Mouse (Mus musculus) kidney, embryonic 14.5 days (tissue): Measurements from ENCODE around the gene C3. TPM values are rescaled to one million over a fixed set of nuclear protein-coding genes. Genes with fewer than 3 reads are reported as not detected.

Experiments used
- ATAC-seq: fragments of 200-750 bp; cut with Nextera tagmentation; 2 replicates; pipeline ENCODE4 v1.8.0; 2017; ENCODE audit warnings: moderate number of reproducible peaks, mild to moderate bottlenecking, moderate TSS enrichment, moderate library complexity; ENCODE audit not compliant: low FRiP score, low TSS enrichment
- H3K27ac ChIP-seq: fragments of 300-500 bp; sonication (generic); 2 replicates; pipeline ENCODE4 v1.5.1; 2014; ENCODE audit warnings: low read depth, mild to moderate bottlenecking, low read length, moderate library complexity, mixed read lengths
- H3K27me3 ChIP-seq: fragments of 300-500 bp; sonication (generic); 2 replicates; pipeline ENCODE4 v1.6.1; 2014; ENCODE audit warnings: mild to moderate bottlenecking, low read length; ENCODE audit not compliant: control insufficient read depth, insufficient read depth
- H3K36me3 ChIP-seq: fragments of 300-500 bp; sonication (generic); 2 replicates; pipeline ENCODE4 v1.6.1; 2014; ENCODE audit warnings: low read length, mixed read lengths; ENCODE audit not compliant: control insufficient read depth, insufficient read depth
- H3K4me1 ChIP-seq: fragments of 300-500 bp; sonication (generic); 2 replicates; pipeline ENCODE4 v1.6.1; 2014; ENCODE audit warnings: low read length, mixed read lengths; ENCODE audit not compliant: control insufficient read depth, insufficient read depth
- H3K4me2 ChIP-seq: fragments of 300-500 bp; sonication (generic); replicated peaks from 2 replicates; pipeline ENCODE4 v1.6.1; 2014; ENCODE audit warnings: low read depth, mild to moderate bottlenecking, low read length
- H3K4me3 ChIP-seq: fragments of 300-500 bp; sonication (generic); 2 replicates; pipeline ENCODE4 v1.5.1; 2014; ENCODE audit warnings: mild to moderate bottlenecking, low read length
- H3K9ac ChIP-seq: fragments of 300-500 bp; sonication (generic); 2 replicates; pipeline ENCODE4 v1.6.1; 2014; ENCODE audit warnings: low read depth, mild to moderate bottlenecking, low read length, moderate library complexity
- H3K9me3 ChIP-seq: fragments of 300-500 bp; sonication (generic); 2 replicates; pipeline ENCODE4 v1.6.1; 2016; ENCODE audit warnings: low read length; ENCODE audit not compliant: control insufficient read depth
- WGBS: fragments of 180-500 bp; shearing (Covaris S2); extraction: QIAGEN DNeasy Blood & Tissue Kit; methylation state at CpG from one replicate; pipeline ENCODE4 v1.1.7; 2014; 5-methylcytosine and 5-hydroxymethylcytosine counted together
- polyA plus RNA-seq: library from polyadenylated mRNA; unstranded; fragments of >200 nt; fragmentation: Nextera tagmentation; extraction: Ambion mirVana; gene quantifications from 2 replicates; pipeline ENCODE4 v1.2.1, GENCODE M21; 2014

The C3 gene
- polyA plus RNA-seq, 1 experiment from 2014 or later: 1.2 TPM

DNA sequence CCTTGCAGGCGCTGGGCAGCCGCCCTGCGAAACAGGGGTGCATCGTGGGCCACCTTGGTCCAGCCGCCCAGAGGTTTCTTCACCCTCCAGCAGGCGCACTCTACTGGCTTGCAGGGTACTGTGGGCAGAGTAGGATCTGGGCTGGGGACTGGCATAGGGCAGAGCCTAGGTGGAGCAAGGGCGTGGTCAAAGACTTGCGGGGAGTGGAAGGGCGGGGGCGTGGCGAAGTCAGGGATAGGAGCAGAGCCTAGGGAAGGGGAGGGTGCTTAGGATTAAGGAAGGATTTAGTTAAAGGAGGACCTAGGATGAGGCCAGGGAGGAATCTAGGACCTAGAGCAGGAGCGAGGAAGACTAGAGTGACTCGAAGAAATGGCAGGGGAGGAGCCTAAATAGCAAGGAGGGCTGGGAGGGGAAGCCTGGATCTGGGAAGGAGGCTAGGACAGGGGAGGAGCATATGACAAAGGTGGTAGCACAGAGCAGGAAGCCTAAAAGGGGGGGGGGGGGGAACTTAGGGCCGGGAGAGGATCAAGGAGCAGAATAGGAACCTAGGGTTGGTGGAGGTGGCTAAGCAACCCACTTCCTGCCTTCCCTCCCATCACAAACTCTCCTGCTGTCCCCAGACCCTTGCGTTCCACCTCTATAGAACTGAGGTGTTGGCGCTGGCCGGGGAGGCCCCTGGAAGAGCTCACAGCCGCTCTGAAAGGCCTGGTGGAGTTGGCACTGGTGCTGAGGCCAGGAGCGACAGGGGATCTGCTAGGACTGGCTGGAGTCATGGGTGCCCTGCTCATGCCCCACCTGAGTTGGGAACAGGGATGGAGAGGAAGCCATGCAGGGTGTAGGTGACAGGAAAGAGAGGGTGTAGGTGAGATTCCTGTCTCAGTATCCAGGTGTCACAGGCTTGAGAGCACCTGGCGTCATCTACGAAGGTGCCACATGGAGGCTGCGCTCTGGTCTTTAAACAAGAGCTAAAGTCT is 37.3 kb upstream of the C3 start:
- peak overlapping the region; percentile 14; the same call in 1 of the 2 replicates for H3K4me3 ChIP-seq

DNA sequence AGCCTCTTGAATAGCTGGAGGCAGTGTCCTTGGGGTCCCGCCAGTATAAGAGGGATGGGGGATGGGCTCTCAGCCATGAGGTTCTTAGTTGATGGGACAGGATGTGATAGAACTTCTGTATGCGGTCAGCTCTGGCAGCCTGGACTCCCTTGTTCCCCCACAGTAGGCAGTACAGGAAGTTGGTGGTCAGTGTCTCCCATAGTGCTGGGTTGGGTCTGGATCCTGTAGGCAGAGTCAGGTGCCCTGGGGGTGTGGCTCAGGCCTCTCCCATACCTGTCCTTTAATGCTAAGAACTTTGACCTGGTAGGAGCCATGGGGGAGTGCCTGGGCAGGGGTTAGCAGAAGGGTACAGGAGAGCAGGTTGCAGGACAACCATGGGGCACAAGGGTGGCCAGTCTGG is 36.2 kb upstream of the C3 start:
- Histone ChIP-seq H3K9ac (no peak overlapping the region), H3K27me3 (no peaks in the 10 kb centered on the region), H3K4me1 (0 out of 2 replicates have a peak, but pooled peaks cover 4% of the 10 kb centered on the region), H3K4me2 (no peak overlapping the region), H3K27ac (no peak overlapping the region), H3K36me3 (peaks cover 42% of the 10 kb centered on the region), H3K9me3 (no peaks in the 10 kb centered on the region), H3K4me3 (no peak overlapping the region)
- WGBS: 75% methylated on average over 2 of the region's 2 CpGs
- ATAC-seq: 0 out of 2 replicates have a peak, but pooled peaks have one; percentile 28

More for the DNA sequence above, 37.3 kb upstream of the C3 start:
- peak overlapping the region; percentile 29 for H3K4me2 ChIP-seq
- no peaks in the 10 kb centered on the region for H3K9me3 ChIP-seq
- peaks cover 31% of the 10 kb centered on the region for H3K36me3 ChIP-seq
- no peak overlapping the region for H3K9ac ChIP-seq
- no peak overlapping the region for H3K27ac ChIP-seq
- 0 out of 2 replicates have a peak, but pooled peaks cover 4% of the 10 kb centered on the region for H3K4me1 ChIP-seq
- ATAC-seq: peak; percentile 93
- H3K27me3 ChIP-seq: no peaks in the 10 kb centered on the region
- 26% methylated on average over 21 of the region's 22 CpGs for WGBS

DNA sequence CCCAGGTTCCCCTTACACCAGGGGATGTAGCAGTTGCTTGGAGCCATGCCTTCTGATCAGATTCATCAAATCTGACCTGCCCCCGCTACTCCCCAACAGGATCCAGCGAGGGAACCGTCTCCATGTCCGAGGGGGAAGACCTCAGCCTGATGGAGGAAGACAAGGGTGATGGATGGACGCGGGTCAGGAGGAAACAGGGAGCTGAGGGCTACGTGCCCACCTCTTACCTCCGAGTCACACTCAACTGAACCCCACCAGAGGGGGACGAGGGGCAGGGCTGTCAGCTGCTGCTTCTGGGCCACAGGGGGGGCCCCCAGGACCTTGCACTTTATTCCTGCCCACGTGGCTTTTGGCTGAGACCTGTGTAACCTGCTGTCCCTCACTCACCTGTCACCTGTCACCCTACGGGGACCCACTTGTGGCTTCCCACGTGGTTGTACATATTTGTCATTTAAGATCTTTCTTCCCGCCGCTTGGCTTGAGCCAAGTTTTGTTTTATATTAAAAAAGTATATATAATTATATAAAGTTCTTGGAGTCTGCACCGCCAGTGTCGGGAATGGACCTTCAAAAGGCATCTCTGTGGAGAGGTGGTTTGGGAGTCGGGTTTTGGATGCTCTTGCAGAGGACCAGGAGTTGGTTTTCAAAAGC is 35.1 kb upstream of the C3 start:
- no peak for ATAC-seq
- no peak overlapping the region for H3K27ac ChIP-seq
- no peak overlapping the region for H3K4me3 ChIP-seq
- no peaks in the 10 kb centered on the region for H3K27me3 ChIP-seq
- peaks cover 52% of the 10 kb centered on the region for H3K36me3 ChIP-seq
- 0 out of 2 replicates have a peak, but pooled peaks cover 4% of the 10 kb centered on the region for H3K4me1 ChIP-seq
- H3K4me2 ChIP-seq: no peak overlapping the region
- no peak overlapping the region for H3K9ac ChIP-seq
- 90% methylated on average over 17 of the region's 17 CpGs for WGBS
- H3K9me3 ChIP-seq: no peaks in the 10 kb centered on the region

DNA sequence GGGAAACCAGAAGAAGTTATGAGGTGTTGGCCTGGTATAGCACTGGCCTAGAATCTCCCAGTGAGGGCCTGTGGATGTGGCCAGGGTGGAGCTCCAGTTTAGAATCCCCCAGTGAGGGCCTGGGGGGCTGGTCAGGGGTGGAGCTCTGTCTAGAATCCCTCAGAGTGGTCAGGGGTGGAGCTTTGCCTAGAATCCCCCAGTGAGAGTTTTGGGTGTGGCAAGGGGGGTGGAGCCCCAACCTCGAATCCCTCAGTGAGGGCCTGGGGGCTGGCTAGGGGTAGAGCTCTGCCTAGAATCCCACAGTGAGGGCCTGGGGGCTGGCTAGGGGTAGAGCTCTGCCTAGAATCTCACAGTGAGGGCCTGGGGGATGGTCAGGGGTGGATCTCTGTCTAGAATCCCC is 33.9 kb upstream of the C3 start:
- Histone ChIP-seq H3K9ac (no peak overlapping the region), H3K36me3 (peaks cover 60% of the 10 kb centered on the region), H3K27me3 (no peaks in the 10 kb centered on the region), H3K27ac (no peak overlapping the region), H3K4me2 (no peak overlapping the region), H3K9me3 (no peaks in the 10 kb centered on the region), H3K4me3 (no peak overlapping the region), H3K4me1 (0 out of 2 replicates have a peak, but pooled peaks cover 4% of the 10 kb centered on the region)
- WGBS: 50% methylated on average over 1 of the region's 1 CpGs
- no peak for ATAC-seq

DNA sequence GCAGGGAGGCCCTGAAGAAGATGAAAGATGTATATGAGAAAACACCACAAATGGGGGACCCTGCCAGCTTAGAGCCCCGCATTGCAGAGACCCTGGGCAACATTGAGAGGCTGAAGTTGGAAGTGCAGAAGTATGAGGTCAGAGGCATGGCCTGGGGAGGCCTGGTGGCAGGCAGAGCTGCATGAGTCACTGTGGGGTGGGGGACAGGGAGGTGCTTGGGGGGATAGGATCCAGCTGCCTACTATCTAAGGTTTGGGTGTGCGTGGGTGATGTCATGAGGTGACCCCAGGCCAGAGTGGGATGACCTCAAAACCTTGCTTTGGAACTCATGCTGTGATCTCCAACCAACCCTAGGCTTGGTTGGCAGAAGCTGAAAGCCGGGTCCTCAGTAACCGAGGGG is 33.4 kb upstream of the C3 start:
- peaks cover 64% of the 10 kb centered on the region for H3K36me3 ChIP-seq
- ATAC-seq: no peak
- no peak overlapping the region for H3K4me2 ChIP-seq
- WGBS: 91% methylated on average over 4 of the region's 4 CpGs
- H3K27ac ChIP-seq: no peak overlapping the region
- H3K9ac ChIP-seq: no peak overlapping the region
- H3K9me3 ChIP-seq: no peaks in the 10 kb centered on the region
- no peak overlapping the region for H3K4me3 ChIP-seq
- H3K4me1 ChIP-seq: 0 out of 2 replicates have a peak, but pooled peaks cover 4% of the 10 kb centered on the region
- H3K27me3 ChIP-seq: no peaks in the 10 kb centered on the region

DNA sequence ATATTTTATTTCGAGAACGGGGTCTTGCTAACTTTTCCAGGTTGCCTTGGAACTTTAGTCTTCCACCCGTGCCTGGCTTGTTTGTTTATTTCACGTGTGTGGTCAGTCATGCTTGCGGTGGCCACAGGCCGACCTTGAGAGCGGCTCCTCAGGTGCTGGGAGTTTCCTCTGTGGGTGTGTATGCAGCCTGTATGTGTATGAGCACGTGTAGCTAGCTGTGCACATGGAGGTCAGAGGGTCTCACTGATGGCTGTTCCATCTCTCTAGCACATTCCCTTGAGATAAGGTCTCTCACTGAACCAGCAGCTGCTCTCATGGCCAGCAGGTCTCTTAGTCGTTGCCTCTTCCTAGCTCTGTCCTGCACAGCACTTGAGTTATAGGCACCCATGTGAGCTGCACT is 32.4 kb upstream of the C3 start:
- 86% methylated on average over 9 of the region's 9 CpGs for WGBS

DNA sequence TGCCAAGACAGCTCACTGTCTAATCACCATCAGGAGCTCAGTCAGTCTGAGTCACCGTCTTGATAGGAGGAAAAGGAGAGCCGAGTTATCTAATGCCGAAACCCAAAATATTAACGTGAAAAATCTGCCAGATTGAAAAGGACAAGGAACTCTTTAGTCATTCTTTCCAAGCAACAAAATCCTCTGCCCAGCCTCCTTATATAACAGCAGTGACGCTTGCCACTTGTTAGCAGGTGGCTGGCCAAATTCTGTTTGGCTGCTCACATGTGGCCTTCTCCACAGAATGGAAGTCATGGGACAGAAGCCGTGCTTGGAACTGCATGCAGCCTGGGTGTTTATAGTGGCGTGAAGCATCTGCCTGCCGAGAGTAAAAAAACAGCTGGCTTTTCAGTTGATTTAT is 31.8 kb upstream of the C3 start:
- Histone ChIP-seq H3K27ac (no peak overlapping the region), H3K36me3 (peaks cover 77% of the 10 kb centered on the region), H3K4me2 (no peak overlapping the region), H3K4me1 (no peaks in the 10 kb centered on the region), H3K4me3 (no peak overlapping the region), H3K9me3 (no peaks in the 10 kb centered on the region), H3K9ac (no peak overlapping the region), H3K27me3 (no peaks in the 10 kb centered on the region)
- ATAC-seq: no peak
- WGBS: 93% methylated on average over 8 of the region's 8 CpGs

More for the DNA sequence above, 32.4 kb upstream of the C3 start:
- H3K9me3 ChIP-seq: no peaks in the 10 kb centered on the region
- no peak overlapping the region for H3K4me2 ChIP-seq
- no peak overlapping the region for H3K4me3 ChIP-seq
- no peak overlapping the region for H3K27ac ChIP-seq
- H3K4me1 ChIP-seq: 0 out of 2 replicates have a peak, but pooled peaks cover under 1% of the 10 kb centered on the region
- peaks cover 71% of the 10 kb centered on the region for H3K36me3 ChIP-seq
- H3K9ac ChIP-seq: no peak overlapping the region
- H3K27me3 ChIP-seq: no peaks in the 10 kb centered on the region
- no peak for ATAC-seq

DNA sequence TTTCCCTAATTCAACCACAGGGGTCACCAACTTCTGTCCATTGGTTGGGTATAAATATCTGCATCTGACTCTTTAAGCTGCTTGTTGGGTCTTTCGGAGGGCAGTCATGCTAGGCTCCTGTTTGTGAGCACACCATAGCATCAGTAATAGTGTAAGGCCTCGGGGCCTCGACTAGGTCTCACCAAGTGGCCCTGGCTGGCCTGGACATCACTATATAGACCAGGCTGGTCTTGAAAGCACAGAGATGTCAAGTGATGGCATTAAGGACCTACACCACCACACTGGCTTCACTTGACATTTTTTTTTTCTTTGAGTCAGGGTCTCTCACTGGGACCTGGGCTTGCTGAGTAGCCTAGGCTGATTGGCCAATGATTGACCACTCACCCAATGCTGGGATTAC is 30.3 kb upstream of the C3 start:
- Histone ChIP-seq H3K4me3 (no peak overlapping the region), H3K9ac (no peak overlapping the region), H3K4me2 (no peak overlapping the region), H3K27me3 (no peaks in the 10 kb centered on the region), H3K9me3 (no peaks in the 10 kb centered on the region), H3K36me3 (peaks cover 90% of the 10 kb centered on the region), H3K27ac (no peak overlapping the region), H3K4me1 (no peaks in the 10 kb centered on the region)
- 92% methylated on average over 3 of the region's 3 CpGs for WGBS
- no peak for ATAC-seq
